Mouse (Mus musculus) liver, embryonic 14.5 days (tissue): ENCODE results near the gene Hmcn2.
A peak's percentile ranks its signal among the peaks of the same experiment; 100 is the strongest.

Experiments
- CTCF ChIP-seq: IDR thresholded peaks from 2 replicates; pipeline ENCODE4 v1.5.1; 2016; ENCODE audit warnings: antibody characterized with exemption, low read depth, control low read depth
- EP300 ChIP-seq: IDR thresholded peaks from 2 replicates; pipeline ENCODE4 v1.6.1; 2016; ENCODE audit warnings: antibody characterized with exemption, low read depth

DNA sequence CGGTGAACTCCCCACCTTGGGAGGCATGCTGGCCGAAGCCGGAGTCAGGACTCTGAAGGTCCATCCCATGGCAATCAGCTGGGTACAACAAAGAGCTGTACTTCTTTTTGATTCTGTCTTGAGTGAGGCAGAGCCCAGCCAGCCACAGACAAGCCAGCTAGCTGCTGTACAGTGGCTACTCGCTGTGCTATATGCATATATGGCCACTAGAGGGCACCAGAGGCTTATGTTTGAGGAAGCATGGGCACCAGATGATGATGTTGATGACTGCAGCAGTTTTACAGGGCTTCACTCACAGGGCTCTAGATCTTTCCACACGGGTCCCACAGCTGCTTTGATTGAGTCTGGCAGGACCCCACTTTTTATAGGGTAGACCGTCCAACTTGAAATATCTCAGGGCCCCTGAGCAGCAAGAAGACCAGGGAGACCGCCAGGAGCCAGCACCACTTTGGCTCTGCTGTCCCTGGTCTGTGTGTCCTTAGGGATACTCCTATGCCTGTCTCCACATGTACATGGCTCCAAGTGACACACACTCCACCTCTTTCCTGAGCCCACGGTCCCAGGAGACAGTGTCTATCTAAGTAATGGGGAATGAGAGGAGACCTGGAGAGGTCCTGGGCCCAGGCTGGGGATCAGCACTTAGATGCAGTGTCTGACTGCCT, 168.8 kb downstream of the Hmcn2 start:
- peak; percentile 95 for TF ChIP-seq CTCF
- TF ChIP-seq EP300: no peak
